Mouse (Mus musculus): Measurements from ENCODE around the gene Rbfox2. TPM values are rescaled to one million over a fixed set of nuclear protein-coding genes. Genes with fewer than 3 reads are reported as not detected.
"Not testable (repeated sequence)": the region's sequence is repeated elsewhere in the genome, so short reads cannot be mapped to it uniquely, and the experiment has no call there.

Gene Rbfox2
- polyA plus RNA-seq, 2 experiments, result 94.7 to 189 TPM

GRCm38 (mm10) chr15:77337926-77338325 is 31.1 kb upstream of the Rbfox2 start:
- H3K27ac ChIP-seq (replicated peaks; ENCODE audit: low read depth, low read length), result no peak overlapping the region
- 53% methylated on average over 3 of the region's 3 CpGs for WGBS

GRCm38 (mm10) chr15:77336968-77337341 is 30.2 kb upstream of the Rbfox2 start:
- 0 out of 2 replicates have a peak, but pooled peaks have one; percentile 2 for ATAC-seq (ENCODE audit: low FRiP score, low read depth)
- no peak for DNase-seq (ENCODE audit: low spot score)
- 49% methylated on average over 9 of the region's 9 CpGs for WGBS
- Histone ChIP-seq H3K27ac (replicated peaks; ENCODE audit: low read depth, low read length) (peak overlapping the region; percentile 85), H3K9me3 (ENCODE audit: control insufficient read depth, low read length) (no peaks in the 10 kb centered on the region), H3K27me3 (ENCODE audit: control insufficient read depth, insufficient read depth, low read length) (no peaks in the 10 kb centered on the region), H3K4me1 (ENCODE audit: control insufficient read depth, insufficient read depth, low read length) (peaks cover 13% of the 10 kb centered on the region), H3K4me3 (replicated peaks; ENCODE audit: low read length) (no peak overlapping the region; the same call in 1 of the 2 replicates), H3K36me3 (ENCODE audit: control insufficient read depth, insufficient read depth, low read length) (no peaks in the 10 kb centered on the region), H3K4me2 (replicated peaks; ENCODE audit: low read depth, low read length, severe bottlenecking) (peak overlapping the region; percentile 47), H3K9ac (ENCODE audit: low read depth, low read length, severe bottlenecking) (peak overlapping the region; percentile 38)
- 0 out of 2 replicates have a peak, but pooled peaks have one; percentile 1 for TF ChIP-seq POLR2A (IDR thresholded peaks at IDR 0.05; ENCODE audit: borderline replicate concordance, extremely low read depth, insufficient read depth, insufficient read length)

More at GRCm38 (mm10) chr15:77337926-77338325, 31.1 kb upstream of the Rbfox2 start:
- TF ChIP-seq POLR2A (IDR thresholded peaks at IDR 0.05; ENCODE audit: borderline replicate concordance, extremely low read depth, insufficient read depth, insufficient read length), result no peak
- Histone ChIP-seq H3K4me1 (ENCODE audit: control insufficient read depth, insufficient read depth, low read length) (peaks cover 11% of the 10 kb centered on the region), H3K36me3 (ENCODE audit: control insufficient read depth, insufficient read depth, low read length) (no peaks in the 10 kb centered on the region), H3K9ac (ENCODE audit: low read depth, low read length, severe bottlenecking) (no peak overlapping the region), H3K9me3 (ENCODE audit: control insufficient read depth, low read length) (no peaks in the 10 kb centered on the region), H3K27me3 (ENCODE audit: control insufficient read depth, insufficient read depth, low read length) (no peaks in the 10 kb centered on the region), H3K4me3 (replicated peaks; ENCODE audit: low read length) (no peak overlapping the region), H3K4me2 (replicated peaks; ENCODE audit: low read depth, low read length, severe bottlenecking) (no peak overlapping the region)
- DNase-seq (ENCODE audit: low spot score) (no peak), ATAC-seq (ENCODE audit: low FRiP score, low read depth) (no peak)

- Histone ChIP-seq H3K27me3 (ENCODE audit: control insufficient read depth, insufficient read depth, low read length) (no peaks in the 10 kb centered on the region), H3K9ac (ENCODE audit: low read depth, low read length, severe bottlenecking) (peak overlapping the region; percentile 38), H3K27ac (replicated peaks; ENCODE audit: low read depth, low read length) (peak overlapping the region; percentile 85), H3K36me3 (ENCODE audit: control insufficient read depth, insufficient read depth, low read length) (no peaks in the 10 kb centered on the region), H3K9me3 (ENCODE audit: control insufficient read depth, low read length) (no peaks in the 10 kb centered on the region), H3K4me2 (replicated peaks; ENCODE audit: low read depth, low read length, severe bottlenecking) (peak overlapping the region; percentile 47), H3K4me1 (ENCODE audit: control insufficient read depth, insufficient read depth, low read length) (peaks cover 17% of the 10 kb centered on the region), H3K4me3 (replicated peaks; ENCODE audit: low read length) (peak overlapping the region; percentile 23)
- WGBS, result under 1% methylated on average over 32 of the region's 32 CpGs
- peak; percentile 91 for ATAC-seq (ENCODE audit: low FRiP score, low read depth)
- DNase-seq (ENCODE audit: low spot score), result peak; percentile 90
- 0 out of 2 replicates have a peak, but pooled peaks have one; percentile 9 for TF ChIP-seq POLR2A (IDR thresholded peaks at IDR 0.05; ENCODE audit: borderline replicate concordance, extremely low read depth, insufficient read depth, insufficient read length)
Measured at GRCm38 (mm10) chr15:77336287-77336967, 29.6 kb upstream of the Rbfox2 start.

- 89% methylated on average over 3 of the region's 3 CpGs for WGBS
- H3K27me3 ChIP-seq (ENCODE audit: control insufficient read depth, insufficient read depth, low read length); ATAC-seq (ENCODE audit: low FRiP score, low read depth); H3K9ac ChIP-seq (ENCODE audit: low read depth, low read length, severe bottlenecking); H3K27ac ChIP-seq (replicated peaks; ENCODE audit: low read depth, low read length); DNase-seq (ENCODE audit: low spot score); H3K9me3 ChIP-seq (ENCODE audit: control insufficient read depth, low read length); H3K4me2 ChIP-seq (replicated peaks; ENCODE audit: low read depth, low read length, severe bottlenecking); H3K36me3 ChIP-seq (ENCODE audit: control insufficient read depth, insufficient read depth, low read length); H3K4me3 ChIP-seq (replicated peaks; ENCODE audit: low read length): not testable (repeated sequence)
- H3K4me1 ChIP-seq (ENCODE audit: control insufficient read depth, insufficient read depth, low read length), result peaks cover 19% of the 10 kb centered on the region
Measured at GRCm38 (mm10) chr15:77335185-77335584, 28.4 kb upstream of the Rbfox2 start.

- H3K9me3 ChIP-seq (ENCODE audit: control insufficient read depth, low read length), result no peaks in the 10 kb centered on the region
- no peak overlapping the region for H3K4me2 ChIP-seq (replicated peaks; ENCODE audit: low read depth, low read length, severe bottlenecking)
- no peaks in the 10 kb centered on the region for H3K36me3 ChIP-seq (ENCODE audit: control insufficient read depth, insufficient read depth, low read length)
- no peak for ATAC-seq (ENCODE audit: low FRiP score, low read depth)
- H3K4me1 ChIP-seq (ENCODE audit: control insufficient read depth, insufficient read depth, low read length), result peaks cover 19% of the 10 kb centered on the region
- no peak overlapping the region for H3K9ac ChIP-seq (ENCODE audit: low read depth, low read length, severe bottlenecking)
- DNase-seq (ENCODE audit: low spot score), result no peak
- no peak overlapping the region for H3K4me3 ChIP-seq (replicated peaks; ENCODE audit: low read length)
- H3K27ac ChIP-seq (replicated peaks; ENCODE audit: low read depth, low read length), result no peak overlapping the region
- no peaks in the 10 kb centered on the region for H3K27me3 ChIP-seq (ENCODE audit: control insufficient read depth, insufficient read depth, low read length)
- 56% methylated on average over 7 of the region's 7 CpGs for WGBS
- TF ChIP-seq POLR2A (IDR thresholded peaks at IDR 0.05; ENCODE audit: borderline replicate concordance, extremely low read depth, insufficient read depth, insufficient read length), result no peak
Measured at GRCm38 (mm10) chr15:77332272-77332991, 25.6 kb upstream of the Rbfox2 start.
